Mouse (Mus musculus): ENCODE measurements around the gene Elp5.
"Not testable (repeated sequence)": the region's sequence is repeated elsewhere in the genome, so short reads cannot be mapped to it uniquely, and the experiment has no call there.

Elp5 gene

DNA sequence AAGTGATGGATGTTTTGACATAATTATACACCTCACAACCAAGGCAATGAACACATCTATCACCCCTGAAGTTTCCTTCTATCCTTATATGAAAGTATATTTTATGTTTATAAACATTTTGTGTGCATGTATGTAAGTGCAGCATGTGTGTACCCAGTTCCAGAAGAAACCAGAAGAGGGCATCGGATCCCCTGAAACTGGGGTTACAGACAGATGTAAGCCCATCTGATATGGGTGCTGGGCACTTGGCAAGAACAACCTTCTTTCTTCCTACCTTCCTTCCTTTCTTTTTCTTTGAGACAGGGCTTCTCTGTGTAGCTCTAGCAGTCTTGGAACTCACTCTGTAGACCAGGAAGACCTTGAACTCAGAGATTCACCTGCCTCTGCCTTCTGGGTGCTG lies 26.1 kb downstream of the Elp5 start:
- no peak for DNase-seq (ENCODE audit: low spot score)

DNA sequence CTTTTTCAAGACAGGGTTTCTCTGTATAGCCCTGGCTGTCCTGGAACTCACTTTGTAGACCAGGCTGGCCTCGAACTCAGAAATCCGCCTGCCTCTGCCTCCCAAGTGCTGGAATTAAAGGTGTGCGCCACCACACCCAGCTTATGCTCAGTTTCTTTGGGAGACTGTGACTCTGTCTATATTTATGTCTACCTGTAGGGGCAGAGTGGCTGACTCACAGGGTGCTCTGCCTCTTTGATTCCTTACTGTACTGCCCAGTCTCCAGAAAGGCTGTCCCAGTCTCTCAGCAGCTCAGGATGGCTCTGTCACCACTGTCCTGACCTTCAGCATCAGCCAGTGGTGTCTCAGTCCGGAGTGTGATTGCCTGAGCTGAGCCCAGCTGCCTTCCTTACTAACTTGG lies 26.7 kb downstream of the Elp5 start:
- not testable (repeated sequence) for DNase-seq (ENCODE audit: low spot score)

DNA sequence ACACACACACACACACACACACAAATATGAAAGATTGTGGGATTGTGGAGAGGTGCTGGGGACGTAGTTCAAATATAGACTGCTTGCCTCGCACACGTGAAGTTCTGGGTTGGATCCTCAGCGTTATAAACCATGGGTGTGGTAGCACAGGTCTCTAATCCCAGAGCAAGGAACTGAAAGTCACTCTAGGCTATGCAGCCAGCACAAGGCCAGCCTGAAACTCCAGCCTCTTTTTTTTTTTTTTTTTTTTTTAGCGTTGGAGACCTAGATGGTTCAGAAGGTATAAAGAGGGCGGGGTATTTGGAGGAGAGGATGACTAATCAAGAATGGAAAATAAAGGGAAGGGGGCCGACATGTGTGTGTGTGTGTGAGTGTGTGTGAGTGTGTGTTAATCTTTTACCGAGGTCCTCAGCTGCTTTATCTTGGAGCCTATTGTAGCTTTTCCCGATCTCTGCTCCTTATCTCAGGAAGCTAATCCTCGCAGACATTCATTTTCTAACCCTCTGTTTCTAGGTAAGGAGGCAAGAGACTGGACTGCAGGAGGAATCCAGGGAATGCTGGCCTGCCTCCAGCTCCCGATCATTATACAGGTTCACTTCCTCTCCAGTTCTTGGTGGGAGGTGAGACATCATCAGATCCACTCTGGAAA lies 28.9 kb downstream of the Elp5 start:
- DNase-seq (ENCODE audit: low spot score) = no peak

DNA sequence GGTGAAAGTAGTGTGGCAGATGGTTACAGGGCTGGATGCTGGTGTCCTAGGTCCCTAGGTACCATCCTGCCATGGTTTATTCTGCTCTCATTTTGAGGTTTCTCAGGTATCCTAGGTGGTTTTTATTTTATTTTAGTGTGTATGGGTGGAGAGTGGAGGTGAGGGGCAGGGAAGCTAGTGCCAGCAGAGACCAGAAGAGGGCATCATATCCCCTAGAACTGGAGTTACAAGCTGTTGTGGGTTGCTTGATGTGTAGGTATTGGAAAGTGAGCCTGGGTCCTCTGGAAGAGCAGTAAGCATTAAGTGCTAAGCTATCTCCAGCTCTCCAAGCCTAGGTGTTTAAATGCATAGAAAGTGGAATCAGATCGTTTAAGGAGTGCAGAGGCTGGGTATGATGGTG lies 30.0 kb downstream of the Elp5 start:
- no peak for DNase-seq (ENCODE audit: low spot score)

DNA sequence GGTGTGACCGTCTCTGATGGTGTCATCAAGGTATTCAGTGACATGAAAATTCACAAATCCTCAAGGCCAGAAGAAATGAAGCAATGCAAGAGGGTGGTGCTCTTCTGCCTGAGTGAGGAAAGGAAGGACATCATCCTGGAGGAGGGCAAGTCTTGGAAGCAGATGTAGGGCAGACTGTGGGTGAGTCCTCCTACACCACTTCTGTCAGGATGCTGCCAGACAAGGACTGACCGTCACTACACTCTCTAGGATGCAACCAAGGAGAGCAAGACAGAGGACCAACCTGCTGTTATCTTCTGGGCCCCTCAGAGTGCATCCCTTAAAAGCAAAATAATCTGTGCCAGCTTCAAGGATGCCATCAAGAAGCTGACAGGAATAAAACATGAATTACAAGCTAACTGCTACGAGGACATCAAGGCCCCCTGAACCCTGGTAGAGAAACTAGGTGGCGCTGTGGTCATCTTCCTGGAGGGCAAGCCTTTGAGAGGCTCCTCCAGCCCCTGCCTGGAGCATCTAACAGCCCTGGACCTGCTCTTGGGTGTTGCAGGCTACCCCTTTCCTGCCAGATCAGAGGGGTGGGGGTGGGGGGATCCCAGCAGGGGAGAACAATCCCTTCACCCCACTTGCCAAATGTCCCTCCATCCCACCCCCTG lies 31.4 kb downstream of the Elp5 start:
- DNase-seq (ENCODE audit: low spot score) = no peak

DNA sequence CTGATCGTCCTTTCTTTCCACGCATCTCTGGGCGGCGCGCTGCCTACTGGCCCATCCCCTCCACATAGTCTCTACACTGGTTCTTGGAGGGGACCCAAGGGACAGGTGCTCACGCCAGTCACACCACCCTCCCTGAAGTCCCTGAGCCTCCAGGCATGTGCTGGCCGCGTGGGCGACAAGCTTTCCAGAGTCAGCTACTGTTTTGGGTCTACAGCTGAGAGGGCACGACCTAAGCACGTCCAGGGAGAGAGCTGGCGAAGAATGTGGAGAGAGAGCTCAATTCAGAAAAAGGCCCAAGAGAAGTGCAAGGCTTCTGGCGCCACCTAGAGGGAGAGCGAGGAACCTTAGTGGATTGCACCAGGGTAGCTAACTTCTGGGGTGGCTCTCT lies 33.6 kb downstream of the Elp5 start:
- DNase-seq (ENCODE audit: low spot score) = peak; percentile 84

DNA sequence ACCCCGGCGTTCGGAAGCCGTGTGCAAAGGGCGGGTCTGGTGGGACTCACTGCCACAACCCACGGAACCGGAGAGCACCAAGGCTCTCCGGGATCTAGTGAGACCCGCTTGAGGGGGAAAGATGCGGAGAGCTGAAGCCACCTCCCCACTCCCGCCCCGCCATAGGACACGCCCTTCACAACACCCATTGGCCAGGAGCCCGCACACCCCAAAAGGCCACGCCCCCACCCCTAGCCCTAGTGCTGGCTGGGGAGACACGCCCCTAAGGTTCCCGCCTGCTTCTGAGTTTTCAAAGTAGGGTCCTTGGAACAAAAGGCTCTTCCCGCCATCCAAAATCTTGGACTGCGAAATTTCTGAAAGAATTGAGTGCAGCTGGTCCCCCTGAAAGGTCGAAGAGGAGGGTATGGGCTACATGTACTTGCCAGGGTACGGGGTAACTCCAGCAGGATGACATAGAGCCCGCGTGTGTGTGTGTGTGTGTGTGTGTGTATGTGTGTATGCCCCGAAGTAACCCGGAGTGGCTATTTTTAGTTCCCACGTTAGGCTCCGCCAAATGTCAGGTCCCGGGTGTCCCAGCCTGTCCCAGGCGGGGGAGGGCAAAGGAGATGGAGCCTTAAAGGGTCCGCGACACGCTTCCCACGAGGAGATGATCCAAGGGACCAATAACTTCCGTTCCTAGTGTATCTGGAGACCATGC lies 34.1 kb downstream of the Elp5 start, which contains the start of gene Slc2a4:
Gene Slc2a4 (minus strand): TSS at position 123 of the 697 bp plus-strand sequence.
- peak; percentile 87 for DNase-seq (ENCODE audit: low spot score)

DNA sequence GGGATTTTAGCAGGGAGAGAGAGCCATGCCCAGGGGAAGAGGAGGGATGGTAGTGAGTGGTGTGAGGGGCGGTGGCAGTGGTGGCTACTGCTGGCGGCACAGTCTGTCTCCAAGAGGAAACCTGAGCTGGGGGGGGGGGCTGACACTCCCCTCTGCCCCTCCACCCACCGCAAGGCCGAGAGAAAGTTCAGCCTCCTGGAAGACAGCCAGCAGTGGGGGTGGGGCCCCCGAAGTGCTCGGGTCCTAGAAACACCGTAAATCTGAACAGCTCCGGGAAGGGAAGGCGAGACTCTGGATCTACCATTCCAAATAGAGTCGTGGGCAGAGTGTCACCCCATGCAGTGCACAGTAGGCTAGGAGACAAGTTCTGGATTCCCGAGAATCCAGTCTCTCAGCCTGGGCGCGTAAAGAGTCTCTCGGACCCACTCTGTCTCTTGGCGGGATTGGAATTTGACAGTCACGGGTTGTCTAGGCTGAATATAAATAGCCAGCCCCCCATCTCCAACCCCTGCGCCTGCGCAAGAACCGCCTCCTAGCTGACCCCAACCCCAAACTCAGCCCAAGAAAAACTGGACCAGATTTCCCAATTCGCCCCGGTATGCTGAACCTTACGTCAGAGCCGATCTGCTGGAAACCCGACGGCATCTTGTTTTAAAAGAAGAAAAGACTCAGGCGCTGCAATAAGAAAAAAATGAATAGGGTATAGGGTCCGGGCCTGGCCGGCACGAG lies 34.8 kb downstream of the Elp5 start:
- DNase-seq (ENCODE audit: low spot score) = no peak

DNA sequence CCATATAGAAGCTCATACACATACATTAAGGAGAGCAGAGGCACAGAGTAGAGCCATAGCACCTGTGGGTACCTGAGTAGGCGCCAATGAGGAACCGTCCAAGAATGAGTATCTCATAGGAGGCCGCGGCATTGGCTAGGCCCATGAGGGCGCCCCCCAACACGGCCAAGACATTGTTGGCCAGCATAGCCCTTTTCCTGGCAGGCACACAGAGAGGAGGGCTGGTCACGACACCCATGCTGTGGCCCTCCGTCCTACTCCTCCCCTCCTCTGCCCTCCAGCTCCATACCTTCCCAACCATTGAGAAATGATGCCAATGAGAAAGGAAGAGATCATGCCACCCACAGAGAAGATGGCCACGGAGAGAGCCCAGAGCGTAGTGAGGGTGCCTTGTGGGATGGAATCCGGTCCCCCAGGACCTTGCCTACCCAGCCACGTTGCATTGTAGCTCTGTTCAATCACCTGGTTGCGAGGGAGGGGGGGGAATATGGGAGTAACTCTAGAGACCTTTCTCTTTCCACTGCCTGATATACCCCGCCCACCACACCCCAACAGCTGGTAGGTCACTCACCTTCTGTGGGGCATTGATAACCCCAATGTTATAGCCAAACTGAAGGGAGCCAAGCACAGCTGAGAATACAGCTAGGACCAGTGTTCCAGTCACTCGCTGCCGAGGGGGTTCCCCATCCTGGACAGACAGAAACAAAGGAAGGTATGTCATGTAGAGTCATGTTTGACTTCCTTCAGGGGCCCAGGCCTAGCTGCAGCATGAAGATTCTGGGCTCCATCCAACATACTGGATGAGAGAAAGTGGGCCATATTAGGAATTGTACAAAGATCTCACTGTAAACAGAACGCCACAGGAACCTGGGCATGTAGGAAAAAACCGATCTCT lies 36.1 kb downstream of the Elp5 start:
- DNase-seq (ENCODE audit: low spot score) = peak; percentile 51

DNA sequence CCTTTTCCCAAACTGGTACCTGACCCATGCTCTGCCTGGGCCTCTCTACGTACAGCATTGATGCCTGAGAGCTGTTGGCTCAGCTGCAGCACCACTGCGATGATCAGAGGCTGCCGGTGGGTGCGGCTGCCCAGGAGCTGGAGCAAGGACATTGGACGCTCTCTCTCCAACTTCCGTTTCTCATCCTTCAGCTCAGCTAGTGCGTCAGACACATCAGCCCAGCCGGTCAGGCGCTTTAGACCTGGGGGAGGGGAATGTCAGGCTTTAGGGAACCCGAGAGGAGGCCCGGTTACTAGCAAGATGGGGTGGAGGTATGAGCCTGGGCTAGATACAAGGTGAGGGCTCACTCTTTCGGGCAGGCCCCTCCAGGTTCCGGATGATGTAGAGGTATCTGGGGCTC lies 37.1 kb downstream of the Elp5 start:
- DNase-seq (ENCODE audit: low spot score) = no peak

DNA sequence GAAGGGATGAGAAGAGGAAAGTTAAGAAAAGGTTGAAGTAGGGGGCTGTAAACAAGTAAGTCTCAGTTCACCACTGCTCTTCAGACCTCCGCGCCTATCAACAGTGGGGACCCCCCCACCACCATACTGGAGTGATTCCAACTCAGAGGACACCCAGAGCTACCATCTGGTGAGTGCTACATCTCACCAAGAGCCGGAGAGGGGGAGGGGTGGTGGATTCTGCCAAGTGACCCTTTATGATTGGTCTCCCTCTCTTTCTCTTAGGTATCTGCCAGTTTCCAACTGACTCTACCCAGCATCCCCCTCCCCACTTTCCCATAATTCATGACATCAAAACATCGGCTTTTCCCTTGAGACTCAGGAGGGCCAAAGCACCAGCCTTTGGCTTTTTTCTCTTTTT lies 41.4 kb downstream of the Elp5 start:
- DNase-seq (ENCODE audit: low spot score) = no peak

DNA sequence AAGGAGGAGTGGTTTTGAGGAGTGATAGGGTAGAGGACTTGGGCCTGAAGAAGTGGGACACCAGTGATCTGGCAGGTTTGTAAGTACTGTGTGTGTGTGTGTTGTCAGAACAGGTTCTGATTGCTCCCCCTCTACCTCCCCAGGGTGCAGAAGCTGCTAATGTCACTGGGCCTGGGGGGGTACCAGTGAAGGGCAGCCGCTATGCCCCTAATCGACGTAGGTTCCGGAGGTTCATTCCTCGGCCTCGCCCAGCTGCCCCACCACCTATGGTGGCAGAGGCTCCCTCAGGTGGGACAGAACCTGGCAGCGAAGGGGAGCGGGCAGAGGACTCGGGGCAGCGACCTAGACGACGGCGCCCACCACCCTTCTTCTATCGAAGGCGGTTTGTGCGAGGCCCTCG lies 42.6 kb downstream of the Elp5 start:
- no peak for DNase-seq (ENCODE audit: low spot score)

DNA sequence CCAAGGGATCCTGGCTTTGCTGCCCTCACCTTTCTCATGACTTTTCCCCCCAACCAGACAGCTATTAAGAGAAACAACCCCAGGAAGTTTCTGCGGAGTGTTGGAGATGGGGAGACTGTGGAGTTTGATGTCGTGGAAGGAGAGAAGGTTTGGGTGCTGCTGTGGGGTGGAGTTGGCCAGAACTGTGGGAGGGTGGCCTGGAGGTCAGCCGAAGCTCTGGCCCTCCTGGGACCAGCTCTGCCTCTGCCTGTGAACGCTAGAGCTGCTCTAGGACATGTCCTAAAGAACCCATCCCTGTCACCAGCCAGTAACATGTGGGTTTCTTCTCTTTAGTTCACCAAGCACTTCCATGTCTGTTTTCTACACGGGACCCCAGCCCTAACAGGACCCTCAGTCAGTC lies 43.1 kb downstream of the Elp5 start:
- no peak for DNase-seq (ENCODE audit: low spot score)

DNA sequence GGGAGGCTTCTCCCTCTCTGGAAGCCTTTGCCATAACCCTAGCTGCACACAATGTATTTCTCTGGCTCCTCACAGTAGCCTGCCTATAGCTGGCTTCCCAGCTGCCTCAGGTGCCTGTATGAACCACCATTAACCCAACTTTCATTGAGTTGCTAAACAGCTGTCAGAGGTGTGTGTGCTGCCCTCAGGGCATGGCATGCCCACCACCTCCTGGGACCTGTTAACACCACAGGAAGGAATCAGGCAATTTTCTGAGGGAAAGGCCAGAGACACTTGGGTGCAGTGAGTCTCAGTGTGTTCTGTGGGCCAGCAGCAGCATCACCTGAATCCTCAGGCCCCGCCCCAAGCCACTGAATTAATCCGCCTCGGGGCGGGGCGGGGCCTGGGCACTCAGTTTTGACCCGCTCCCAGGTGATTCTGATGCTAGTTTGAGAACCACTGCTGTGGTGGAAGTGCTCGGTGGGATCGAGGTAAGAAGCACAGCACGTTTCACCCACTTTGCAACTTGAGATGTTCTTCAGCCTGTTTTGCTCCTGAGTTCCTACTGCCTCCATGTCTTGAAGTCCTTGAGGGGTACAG lies 43.8 kb downstream of the Elp5 start:
- no peak for DNase-seq (ENCODE audit: low spot score)

DNA sequence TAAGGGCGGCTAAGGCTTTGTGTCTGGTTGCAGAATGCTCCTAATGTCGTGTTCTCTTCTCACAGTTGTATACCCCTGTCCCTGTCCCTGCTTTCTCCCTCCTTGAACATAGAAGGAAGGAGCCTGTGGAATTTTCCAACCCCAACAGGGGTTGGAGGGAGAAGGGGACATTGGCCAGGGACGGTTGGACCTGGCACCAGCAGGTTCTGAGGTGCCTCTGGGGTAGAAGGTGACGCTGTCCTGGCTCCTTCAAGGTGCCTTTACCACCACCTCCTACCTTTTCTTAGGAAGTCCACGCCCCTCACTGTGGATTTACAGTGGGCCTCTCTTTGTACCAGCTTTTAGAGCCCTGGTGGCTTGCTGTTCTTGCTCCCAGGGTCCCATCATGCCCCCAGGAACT lies 44.5 kb downstream of the Elp5 start:
- DNase-seq (ENCODE audit: low spot score) = no peak

DNA sequence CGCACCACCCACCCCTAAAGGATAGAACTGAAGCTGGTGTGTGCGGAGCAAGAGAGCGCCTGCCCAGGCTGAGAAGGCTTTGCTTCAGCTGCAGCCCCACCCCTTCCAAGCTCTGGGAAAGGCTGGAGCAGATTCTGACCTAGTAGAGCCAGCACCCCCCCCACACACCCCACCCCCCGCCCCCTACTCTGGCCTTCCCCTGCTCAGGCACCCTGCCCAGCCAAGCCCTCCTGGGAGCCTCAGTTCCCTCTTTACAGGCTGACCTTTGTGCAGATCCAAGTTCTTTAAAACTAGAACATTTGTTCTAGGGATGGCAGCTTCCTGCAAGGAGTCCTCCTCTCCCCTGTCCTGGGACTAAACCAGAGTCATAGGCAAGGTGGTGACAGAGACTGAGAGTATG lies 44.9 kb downstream of the Elp5 start:
- DNase-seq (ENCODE audit: low spot score) = no peak

DNA sequence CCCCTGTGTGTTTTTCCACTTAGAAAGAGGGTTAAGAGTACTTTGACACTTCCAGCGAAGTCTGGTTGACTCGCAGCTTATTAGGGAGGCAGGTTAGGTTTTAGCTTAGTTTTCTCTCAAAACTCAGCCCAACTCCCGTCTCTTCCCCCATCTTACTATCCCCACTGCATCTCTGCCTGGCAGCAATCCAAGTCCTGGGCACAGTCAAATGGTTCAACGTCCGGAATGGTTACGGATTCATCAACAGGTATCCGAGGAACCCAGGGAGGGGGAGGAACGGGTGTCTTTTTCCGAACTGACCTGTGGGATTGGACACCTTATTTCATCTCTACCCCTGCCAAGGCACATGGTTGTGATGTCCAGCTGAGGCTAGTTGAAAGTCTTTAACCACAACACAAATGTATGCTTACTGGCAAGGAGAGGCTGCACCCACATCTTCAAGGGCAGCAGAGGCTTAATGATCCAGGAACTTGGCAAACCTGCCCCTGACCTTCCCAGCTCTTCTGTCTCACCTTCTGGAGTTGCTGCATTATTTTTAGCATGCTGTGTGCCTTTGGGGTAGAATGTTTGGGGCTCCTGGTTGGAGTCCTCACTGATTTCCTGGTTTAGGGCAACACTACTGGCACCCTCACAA lies 45.5 kb downstream of the Elp5 start:
- DNase-seq (ENCODE audit: low spot score) = no peak

DNA sequence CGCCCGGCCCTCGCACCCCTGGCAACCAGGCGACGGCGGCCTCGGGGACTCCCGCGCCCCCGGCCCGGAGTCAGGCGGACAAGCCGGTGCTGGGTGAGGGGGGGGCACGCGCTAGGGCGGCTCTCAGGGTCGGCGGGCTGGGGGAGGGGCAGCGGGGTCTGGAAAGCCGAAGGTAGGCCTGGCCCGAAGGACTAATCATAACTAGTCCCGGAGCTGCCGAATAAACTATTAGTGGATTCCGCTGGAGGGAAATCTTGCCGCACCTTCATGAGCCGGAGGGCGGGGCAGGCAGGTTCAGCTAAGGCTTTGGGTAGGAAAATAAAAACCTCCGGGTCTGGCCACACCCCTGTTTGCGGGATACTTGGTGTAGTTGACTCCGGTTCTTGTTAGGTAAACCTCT lies 46.2 kb downstream of the Elp5 start:
- DNase-seq (ENCODE audit: low spot score) = no peak

DNA sequence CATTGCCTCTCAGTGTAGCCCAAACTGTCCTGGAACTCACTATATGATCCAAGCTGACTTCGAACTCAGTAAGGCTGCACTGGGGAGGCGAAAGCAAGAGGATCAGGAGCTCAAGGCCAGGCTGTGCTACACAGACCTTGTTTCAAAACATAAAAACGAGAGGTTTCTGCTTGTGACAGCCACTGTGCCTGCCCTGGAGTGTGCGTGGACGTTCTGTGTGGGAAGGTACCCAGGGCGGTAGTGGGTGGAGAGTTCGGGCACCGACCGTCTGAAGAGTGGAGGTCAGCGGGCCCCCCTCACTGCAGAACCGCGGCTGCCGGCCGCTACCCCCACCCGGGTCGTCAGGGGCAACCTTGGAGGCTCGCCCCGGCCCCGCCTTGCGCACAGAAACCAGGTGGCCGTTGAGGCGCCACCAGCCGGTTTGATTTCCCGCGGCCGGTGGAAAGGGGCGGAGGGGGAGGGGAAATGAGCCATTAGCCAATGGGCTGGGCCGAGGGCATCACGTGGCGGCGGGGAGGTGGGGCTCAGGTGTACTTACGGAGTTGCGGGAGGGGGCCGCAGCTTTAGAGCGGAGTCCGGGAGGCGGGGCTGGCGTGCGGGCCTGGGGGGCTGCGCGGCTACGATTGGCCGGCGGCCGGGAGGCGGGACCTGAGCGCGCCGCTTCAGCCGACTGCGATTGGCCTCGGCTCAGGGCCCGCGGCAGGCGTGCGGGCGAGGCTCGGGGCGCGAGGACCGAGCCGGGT lies 47.0 kb downstream of the Elp5 start, which contains the start of gene Ybx2:
Gene Ybx2 (plus strand): TSS at position 660 of the 743 bp plus-strand sequence.
- DNase-seq (ENCODE audit: low spot score) = peak; percentile 73

DNA sequence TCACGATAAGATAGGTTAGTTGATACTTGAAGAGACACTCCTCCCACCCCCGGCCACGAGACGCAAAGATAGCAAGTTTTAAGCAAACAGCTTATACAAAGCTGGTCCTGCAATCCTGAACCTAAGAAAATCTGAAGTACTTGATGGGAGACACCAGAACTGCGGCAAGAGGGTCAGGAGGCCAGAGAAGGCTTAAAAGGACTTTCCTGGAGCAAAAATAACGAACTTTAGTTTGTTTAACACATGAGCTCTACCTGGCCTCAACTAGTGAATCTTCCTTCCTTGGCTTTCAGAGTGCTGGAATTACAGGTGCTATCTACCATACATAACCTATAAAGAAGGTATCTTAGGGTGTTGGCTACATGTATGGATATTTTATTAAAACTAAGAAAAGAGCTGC lies 47.6 kb downstream of the Elp5 start:
- no peak for DNase-seq (ENCODE audit: low spot score)
